Mouse (Mus musculus): ENCODE measurements around the gene Mfsd14a.
"Not testable (repeated sequence)": the region's sequence is repeated elsewhere in the genome, so short reads cannot be mapped to it uniquely, and the experiment has no call there.

Mfsd14a gene

GRCm38 (mm10) chr3:116662463-116662863 is at the start of gene Mfsd14a:
TSS of gene Mfsd14a (minus strand) at chr3:116662677.
- CTCF ChIA-PET: no interaction called here

- CTCF ChIA-PET: interaction anchor here (0.7 kb wide), 1 partner anchor 29 kb away, joined by 3 read pairs; no protein-coding TSS in a partner anchor
Observed at GRCm38 (mm10) chr3:116711624-116712435, 49.4 kb upstream of the Mfsd14a start.

GRCm38 (mm10) chr3:116710941-116711340 is 48.5 kb upstream of the Mfsd14a start:
- CTCF ChIA-PET: no interaction called here

GRCm38 (mm10) chr3:116705637-116706204 is 43.2 kb upstream of the Mfsd14a start:
- CTCF ChIA-PET: interaction anchor here (0.5 kb wide), 1 partner anchor 35 kb away, joined by 3 read pairs; no protein-coding TSS in a partner anchor

- CTCF ChIA-PET: no interaction called here
Observed at GRCm38 (mm10) chr3:116703835-116704234, 41.4 kb upstream of the Mfsd14a start.

GRCm38 (mm10) chr3:116702647-116703272 is 40.3 kb upstream of the Mfsd14a start:
- CTCF ChIA-PET: no interaction called here

GRCm38 (mm10) chr3:116701601-116702000 is 39.1 kb upstream of the Mfsd14a start:
- CTCF ChIA-PET: interaction anchor here (0.6 kb wide), 1 partner anchor 109 kb away, joined by 4 read pairs; no protein-coding TSS in a partner anchor

GRCm38 (mm10) chr3:116698786-116699185 is 36.3 kb upstream of the Mfsd14a start:
- CTCF ChIA-PET: no interaction called here

- CTCF ChIA-PET: no interaction called here
Observed at GRCm38 (mm10) chr3:116695666-116695985, 33.1 kb upstream of the Mfsd14a start.

- CTCF ChIA-PET: no interaction called here
Observed at GRCm38 (mm10) chr3:116694955-116695665, 32.6 kb upstream of the Mfsd14a start.

GRCm38 (mm10) chr3:116694312-116694711 is 31.8 kb upstream of the Mfsd14a start:
- CTCF ChIA-PET: no interaction called here

GRCm38 (mm10) chr3:116681160-116681559 is 18.7 kb upstream of the Mfsd14a start, which contains the start of gene Gm43191:
TSS of gene Gm43191 (minus strand) at chr3:116681260.
- CTCF ChIA-PET: no interaction called here

GRCm38 (mm10) chr3:116664281-116664680 is 1.8 kb upstream of the Mfsd14a start:
- CTCF ChIA-PET: interaction anchor here (0.6 kb wide), 1 partner anchor 214 kb away, joined by 3 read pairs; no protein-coding TSS in a partner anchor

- CTCF ChIA-PET: no interaction called here
Observed at GRCm38 (mm10) chr3:116661870-116662414, 535 bp downstream of the Mfsd14a start.

GRCm38 (mm10) chr3:116661288-116661869 is 1.1 kb downstream of the Mfsd14a start:
- CTCF ChIA-PET: no interaction called here

- CTCF ChIA-PET: no interaction called here
Observed at GRCm38 (mm10) chr3:116659856-116660430, 2.5 kb downstream of the Mfsd14a start.

- CTCF ChIA-PET: no interaction called here
Observed at GRCm38 (mm10) chr3:116658928-116659565, 3.4 kb downstream of the Mfsd14a start.

- CTCF ChIA-PET: no interaction called here
Observed at GRCm38 (mm10) chr3:116656184-116656965, 6.1 kb downstream of the Mfsd14a start.

GRCm38 (mm10) chr3:116654051-116654450 is 8.4 kb downstream of the Mfsd14a start:
- CTCF ChIA-PET: not testable (repeated sequence)

Data from spleen, embryonic (tissue).